Mouse (Mus musculus): ENCODE measurements around the gene Gm14325.
"Not testable (repeated sequence)": the region's sequence is repeated elsewhere in the genome, so short reads cannot be mapped to it uniquely, and the experiment has no call there.

- TF ChIP-seq POLR2A (IDR thresholded peaks at IDR 0.05; ENCODE audit: insufficient read depth, low read length); EP300 (IDR thresholded peaks at IDR 0.05; ENCODE audit: insufficient read depth, low read depth, low read length); CTCF (IDR thresholded peaks at IDR 0.05; ENCODE audit: low read depth, low read length): not testable (repeated sequence)
Observed at GRCm38 (mm10) chr2:177835733-177836536, 4.2 kb downstream of the Gm14325 start.
